Mouse (Mus musculus) lung, embryonic 14.5 days (tissue): ENCODE data around the gene Rnf135. TPM values are rescaled to one million over a fixed set of nuclear protein-coding genes. Genes with fewer than 3 reads are reported as not detected.

Experiments used
- ATAC-seq: fragments of 200-750 bp; cut with Nextera tagmentation; 2 replicates; pipeline ENCODE4 v1.8.0; 2017; ENCODE audit warnings: mild to moderate bottlenecking, moderate TSS enrichment, moderate library complexity; ENCODE audit not compliant: insufficient read depth
- DNase-seq: peaks from one replicate; pipeline ENCODE4 v3.0.0-alpha.2; 2015
- H3K27ac ChIP-seq: fragments of 300-500 bp; sonication (generic); 2 replicates; pipeline ENCODE4 v1.5.1; 2014; ENCODE audit warnings: low read depth, mild to moderate bottlenecking, moderate library complexity
- H3K27me3 ChIP-seq: fragments of 300-500 bp; sonication (generic); 2 replicates; pipeline ENCODE4 v1.6.1; 2014; ENCODE audit warnings: low read length, control low read depth; ENCODE audit not compliant: insufficient read depth
- H3K36me3 ChIP-seq: fragments of 300-500 bp; sonication (generic); 2 replicates; pipeline ENCODE4 v1.6.1; 2014; ENCODE audit warnings: control low read depth; ENCODE audit not compliant: insufficient read depth
- H3K4me1 ChIP-seq: fragments of 300-500 bp; sonication (generic); 2 replicates; pipeline ENCODE4 v1.6.1; 2014; ENCODE audit warnings: antibody characterized with exemption, control low read depth; ENCODE audit not compliant: insufficient read depth
- H3K4me2 ChIP-seq: fragments of 300-500 bp; sonication (generic); 2 replicates; pipeline ENCODE4 v1.6.1; 2014; ENCODE audit warnings: mild to moderate bottlenecking
- H3K4me3 ChIP-seq: fragments of 300-500 bp; sonication (generic); 2 replicates; pipeline ENCODE4 v1.5.1; 2014; ENCODE audit warnings: low read depth, low read length
- H3K9ac ChIP-seq: fragments of 300-500 bp; sonication (generic); 2 replicates; pipeline ENCODE4 v1.6.1; 2014
- H3K9me3 ChIP-seq: fragments of 300-500 bp; sonication (generic); 2 replicates; pipeline ENCODE4 v1.6.1; 2016; ENCODE audit warnings: low read depth, low read length, control low read depth
- CTCF ChIP-seq: IDR thresholded peaks from 2 replicates; pipeline ENCODE4 v1.5.1; 2016; ENCODE audit warnings: antibody characterized with exemption, low read depth
- WGBS: fragments of 180-500 bp; shearing (Covaris S2); extraction: QIAGEN DNeasy Blood & Tissue Kit; methylation state at CpG from one replicate; pipeline ENCODE4 v1.1.7; 2014; 5-methylcytosine and 5-hydroxymethylcytosine counted together
- polyA plus RNA-seq: library from polyadenylated mRNA; unstranded; fragments of >200 nt; fragmentation: Nextera tagmentation; extraction: Ambion mirVana; gene quantifications from 2 replicates; pipeline ENCODE4 v1.2.1, GENCODE M21; 2014

Rnf135 gene
- 5.5 and 6.6 TPM in 2 replicates for polyA plus RNA-seq

DNA sequence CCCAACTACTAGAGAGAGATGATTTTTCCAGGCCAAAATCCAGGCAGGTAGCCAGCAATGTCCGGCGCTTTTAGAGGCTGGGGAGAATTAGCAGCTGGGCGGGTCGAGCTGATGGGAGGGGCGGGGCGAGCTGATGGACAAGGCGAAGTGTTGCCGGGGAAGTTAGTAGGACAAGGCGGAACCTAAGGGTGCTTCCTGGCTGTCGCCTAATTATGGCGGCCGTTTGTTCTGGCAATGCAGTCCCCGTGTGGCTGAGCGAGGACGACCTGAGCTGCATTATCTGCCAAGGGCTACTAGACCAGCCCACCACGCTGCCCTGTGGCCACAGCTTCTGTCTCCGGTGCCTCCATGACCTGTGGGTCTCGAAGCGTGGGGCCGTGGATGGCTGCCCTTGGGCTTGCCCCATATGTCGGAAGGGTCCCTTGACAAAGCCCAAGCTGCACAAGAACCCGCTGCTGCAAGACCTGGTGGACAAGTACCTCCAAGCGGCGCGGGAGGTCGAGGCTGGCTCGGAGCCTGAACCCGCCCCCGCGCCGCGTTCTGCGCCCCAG, at the start of gene Rnf135:
Rnf135 (plus strand) TSS at position 147 of the 551 bp plus-strand sequence.
- DNase-seq (peak; percentile 88), ATAC-seq (peak; percentile 95)
- Histone ChIP-seq H3K36me3 (no peaks in the 10 kb centered on the region), H3K4me2 (peak within 1 kb of the TSS; percentile 70), H3K27me3 (no peaks in the 10 kb centered on the region), H3K4me1 (no peaks in the 10 kb centered on the region), H3K4me3 (peak within 1 kb of the TSS; percentile 64), H3K9ac (peak within 1 kb of the TSS; percentile 88), H3K9me3 (no peaks in the 10 kb centered on the region), H3K27ac (peak within 1 kb of the TSS; percentile 83)
- under 1% methylated on average over 33 of the region's 33 CpGs for WGBS
- TF ChIP-seq CTCF = no peak

- H3K36me3 ChIP-seq = peaks cover 78% of the 10 kb centered on the region
Observed at GRCm38 (mm10) chr11:80134744-80135143, 48.9 kb upstream of the Rnf135 start.

DNA sequence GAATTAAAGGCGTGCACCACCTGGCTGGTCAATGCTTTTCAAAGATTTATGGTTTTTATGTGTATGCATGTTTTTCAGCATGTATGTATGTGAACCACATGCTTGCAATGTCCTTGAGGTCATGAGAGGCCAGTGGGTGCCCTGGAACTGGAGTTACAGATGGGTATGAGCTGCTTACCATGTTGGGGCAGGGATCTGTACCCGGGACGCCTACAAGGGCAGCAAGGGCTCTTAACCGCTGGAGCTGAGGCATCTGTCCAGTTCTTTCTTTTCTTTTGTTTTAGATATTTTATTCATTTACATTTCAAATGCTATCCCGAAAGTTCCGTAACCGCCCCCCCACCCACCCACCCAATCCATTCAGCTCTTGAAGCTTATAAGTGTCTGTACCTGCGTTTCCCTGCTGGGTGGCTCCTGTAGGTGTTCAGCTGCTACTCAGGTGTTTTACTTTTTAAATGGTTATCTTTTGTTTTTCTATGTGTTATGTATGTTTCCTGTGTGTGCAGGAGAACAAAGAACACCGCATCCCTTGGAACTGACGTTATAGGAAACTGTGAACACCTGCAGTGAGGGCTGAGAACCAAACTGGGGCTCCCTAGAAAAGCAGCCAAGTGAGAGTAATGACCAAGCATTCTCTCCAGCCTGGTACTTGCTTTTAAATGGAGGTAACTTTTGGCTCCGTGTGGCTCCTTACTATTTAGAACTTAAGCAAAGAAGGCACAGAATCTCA, 47.5 kb upstream of the Rnf135 start:
- H3K4me1 ChIP-seq = no peaks in the 10 kb centered on the region
- H3K27ac ChIP-seq = no peak overlapping the region
- ATAC-seq (no peak), DNase-seq (no peak)
- H3K9ac ChIP-seq = no peak overlapping the region
- no peak overlapping the region for H3K4me3 ChIP-seq
- peaks cover 72% of the 10 kb centered on the region for H3K36me3 ChIP-seq
- H3K27me3 ChIP-seq = no peaks in the 10 kb centered on the region
- no peak overlapping the region for H3K4me2 ChIP-seq
- H3K9me3 ChIP-seq = no peaks in the 10 kb centered on the region
- 88% methylated on average over 11 of the region's 11 CpGs for WGBS
- no peak for TF ChIP-seq CTCF

More at GRCm38 (mm10) chr11:80134744-80135143, 48.9 kb upstream of the Rnf135 start:
- Histone ChIP-seq H3K9me3 (no peaks in the 10 kb centered on the region), H3K9ac (no peak overlapping the region), H3K4me1 (no peaks in the 10 kb centered on the region), H3K4me3 (no peak overlapping the region), H3K27ac (no peak overlapping the region), H3K4me2 (no peak overlapping the region), H3K27me3 (no peaks in the 10 kb centered on the region)
- ATAC-seq = no peak
- no peak for DNase-seq
- WGBS = 66% methylated on average over 4 of the region's 4 CpGs
- no peak for TF ChIP-seq CTCF

DNA sequence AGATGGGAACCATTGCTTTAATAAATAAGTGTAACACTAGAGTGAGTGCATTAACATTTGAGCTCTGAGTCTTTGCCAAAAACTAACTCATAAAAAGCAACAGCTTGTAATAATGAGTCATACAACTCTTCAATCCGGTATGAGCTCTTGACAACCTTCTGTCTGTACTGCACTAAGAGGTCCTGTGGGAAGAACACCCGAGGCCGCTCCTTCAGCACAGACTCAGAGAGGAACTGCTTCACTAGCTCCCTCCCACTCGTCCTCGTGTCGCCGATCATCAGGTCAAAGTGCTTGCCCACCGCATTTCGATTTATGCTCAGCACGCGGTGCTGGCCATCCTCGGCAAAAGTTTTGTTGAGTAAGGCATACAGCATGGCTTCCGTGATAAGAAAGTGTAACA, 46.9 kb upstream of the Rnf135 start:
- no peak for DNase-seq
- no peak for ATAC-seq
- Histone ChIP-seq H3K9ac (no peak overlapping the region), H3K36me3 (peaks cover 67% of the 10 kb centered on the region), H3K27ac (no peak overlapping the region), H3K4me3 (no peak overlapping the region), H3K27me3 (no peaks in the 10 kb centered on the region), H3K4me1 (no peaks in the 10 kb centered on the region), H3K4me2 (no peak overlapping the region), H3K9me3 (no peaks in the 10 kb centered on the region)
- WGBS = 90% methylated on average over 13 of the region's 13 CpGs
- no peak for TF ChIP-seq CTCF

DNA sequence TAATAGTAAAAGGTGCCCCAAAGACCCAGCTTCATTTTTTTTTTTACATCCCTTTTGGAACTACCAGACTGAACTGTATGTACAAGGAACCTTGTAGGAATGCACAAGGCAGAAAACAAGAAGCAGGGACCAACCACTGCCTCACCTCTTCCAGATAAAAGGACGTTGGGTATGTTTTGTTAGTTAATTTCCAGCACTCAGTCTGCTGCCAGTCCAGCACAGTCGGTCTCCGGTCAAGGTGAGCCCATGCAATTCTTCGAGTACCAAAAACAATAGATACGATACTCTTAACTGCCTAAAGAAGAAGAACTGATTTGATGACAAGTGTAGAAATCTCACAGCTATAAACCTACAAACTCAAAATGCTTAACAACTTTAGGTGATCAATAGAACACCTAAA, 45.9 kb upstream of the Rnf135 start:
- DNase-seq (no peak), ATAC-seq (no peak)
- Histone ChIP-seq H3K4me1 (no peaks in the 10 kb centered on the region), H3K4me3 (no peak overlapping the region), H3K4me2 (no peak overlapping the region), H3K9me3 (no peaks in the 10 kb centered on the region), H3K27me3 (no peaks in the 10 kb centered on the region), H3K9ac (no peak overlapping the region), H3K27ac (no peak overlapping the region), H3K36me3 (peaks cover 58% of the 10 kb centered on the region)
- TF ChIP-seq CTCF = no peak
- 89% methylated on average over 5 of the region's 5 CpGs for WGBS

DNA sequence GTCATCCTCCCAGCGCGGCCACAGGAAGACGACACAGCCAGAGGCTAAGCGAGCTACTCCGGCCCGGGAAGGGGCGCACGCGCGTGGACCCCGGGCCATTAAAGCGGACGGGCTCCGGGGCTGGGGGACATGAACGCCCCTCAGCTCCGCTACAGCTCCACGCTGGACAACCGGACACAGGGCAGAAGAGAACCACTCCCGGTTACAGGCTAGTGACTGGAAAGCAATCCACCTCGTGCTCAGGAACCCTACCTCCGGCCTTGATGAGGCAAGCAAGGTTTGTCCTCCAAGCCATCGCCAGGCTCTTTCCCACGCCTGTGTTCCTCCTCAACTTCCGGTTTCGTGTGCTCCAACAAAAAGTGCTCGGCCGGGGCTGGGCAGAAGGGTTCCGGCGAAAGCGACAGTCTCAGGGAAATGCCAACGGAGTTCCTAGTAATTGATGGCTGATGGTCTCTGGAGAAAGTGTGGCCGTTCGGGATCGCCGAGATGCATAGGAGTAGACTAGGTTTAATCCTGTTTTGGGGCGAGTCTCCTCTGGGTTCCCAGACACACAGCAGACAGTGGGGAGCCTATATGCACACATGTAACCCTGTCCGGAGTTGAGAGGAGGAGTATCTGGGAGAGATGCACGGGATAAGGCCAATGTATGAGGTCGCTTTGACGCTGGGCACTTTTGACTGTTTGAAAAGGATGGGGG, 41.7 kb upstream of the Rnf135 start, which contains the start of gene Tefm:
Tefm (minus strand) TSS at position 351 of the 697 bp plus-strand sequence.
- ATAC-seq = peak; percentile 94
- peak within 1 kb of the TSS; percentile 85 for H3K9ac ChIP-seq
- H3K4me2 ChIP-seq = peak within 1 kb of the TSS; percentile 82
- H3K9me3 ChIP-seq = no peaks in the 10 kb centered on the region
- whole genome bisulfite sequencing = under 1% methylated on average over 40 of the region's 40 CpGs
- peak; percentile 94 for DNase-seq
- peaks cover 20% of the 10 kb centered on the region; the same call in 1 of the 2 replicates for H3K36me3 ChIP-seq
- H3K27me3 ChIP-seq = no peaks in the 10 kb centered on the region
- TF ChIP-seq CTCF = no peak
- H3K27ac ChIP-seq = peak within 1 kb of the TSS; percentile 84
- H3K4me1 ChIP-seq = no peaks in the 10 kb centered on the region
- peak within 1 kb of the TSS; percentile 88 for H3K4me3 ChIP-seq

GRCm38 (mm10) chr11:80142872-80143271, 40.8 kb upstream of the Rnf135 start:
- 44% methylated on average over 8 of the region's 8 CpGs for WGBS
- Histone ChIP-seq H3K9me3 (no peaks in the 10 kb centered on the region), H3K4me1 (no peaks in the 10 kb centered on the region), H3K36me3 (peaks cover 12% of the 10 kb centered on the region; the same call in 1 of the 2 replicates), H3K27ac (no peak overlapping the region), H3K4me3 (peak overlapping the region; percentile 88; the same call in 1 of the 2 replicates), H3K27me3 (no peaks in the 10 kb centered on the region), H3K9ac (peak overlapping the region; percentile 85; the same call in 1 of the 2 replicates), H3K4me2 (peak overlapping the region; percentile 82)
- TF ChIP-seq CTCF = no peak
- no peak for DNase-seq
- ATAC-seq = no peak
